Mouse (Mus musculus) intestine, embryonic 16.5 days (tissue): ENCODE measurements around the gene Pdzd7. TPM values are rescaled to one million over a fixed set of nuclear protein-coding genes. Genes with fewer than 3 reads are reported as not detected.

Source experiments
- ATAC-seq: fragments of 200-750 bp; cut with Nextera tagmentation; 2 replicates; pipeline ENCODE4 v1.8.0; 2017; ENCODE audit warnings: moderate TSS enrichment, moderate library complexity
- H3K27ac ChIP-seq: fragments of 300-500 bp; sonication (generic); 2 replicates; pipeline ENCODE4 v1.5.1; 2014; ENCODE audit warnings: mild to moderate bottlenecking, low read length
- H3K27me3 ChIP-seq: fragments of 300-500 bp; sonication (generic); replicated peaks from 2 replicates; pipeline ENCODE4 v1.6.1; 2014; ENCODE audit warnings: low read length, control low read depth, mixed read lengths; ENCODE audit not compliant: control insufficient read depth, insufficient read depth
- H3K36me3 ChIP-seq: fragments of 300-500 bp; sonication (generic); 2 replicates; pipeline ENCODE4 v1.6.1; 2014; ENCODE audit warnings: low read length, control low read depth; ENCODE audit not compliant: control insufficient read depth, insufficient read depth
- H3K4me1 ChIP-seq: fragments of 300-500 bp; sonication (generic); 2 replicates; pipeline ENCODE4 v1.6.1; 2014; ENCODE audit warnings: low read length, control low read depth, mixed read lengths; ENCODE audit not compliant: control insufficient read depth, insufficient read depth
- H3K4me2 ChIP-seq: fragments of 300-500 bp; sonication (generic); 2 replicates; pipeline ENCODE4 v1.6.1; 2014; ENCODE audit warnings: low read depth, low read length, control low read depth
- H3K4me3 ChIP-seq: fragments of 300-500 bp; sonication (generic); 2 replicates; pipeline ENCODE4 v1.5.1; 2014; ENCODE audit warnings: mild to moderate bottlenecking, low read length
- H3K9ac ChIP-seq: fragments of 300-500 bp; sonication (generic); 2 replicates; pipeline ENCODE4 v1.6.1; 2014; ENCODE audit warnings: low read depth, low read length
- H3K9me3 ChIP-seq: fragments of 300-500 bp; sonication (generic); 2 replicates; pipeline ENCODE4 v1.6.1; 2016; ENCODE audit warnings: low read length, control low read depth; ENCODE audit not compliant: control insufficient read depth
- WGBS: fragments of 180-500 bp; shearing (Covaris S2); extraction: QIAGEN DNeasy Blood & Tissue Kit; methylation state at CpG from one replicate; pipeline ENCODE4 v1.1.7; 2014; 5-methylcytosine and 5-hydroxymethylcytosine counted together
- polyA plus RNA-seq: library from polyadenylated mRNA; unstranded; fragments of >200 nt; fragmentation: Nextera tagmentation; extraction: Ambion mirVana; gene quantifications from 2 replicates; pipeline ENCODE4 v1.2.1, GENCODE M21; 2015

Pdzd7 gene
- polyA plus RNA-seq, 1 experiment from 2014 or later = 0.43 TPM

- ATAC-seq = no peak
- H3K36me3 ChIP-seq = peaks cover 19% of the 10 kb centered on the region
Measured at GRCm38 (mm10) chr19:45007425-45008191, 37.9 kb downstream of the Pdzd7 start.

GRCm38 (mm10) chr19:45007021-45007420 lies 38.5 kb downstream of the Pdzd7 start:
- 28% methylated on average over 17 of the region's 17 CpGs for WGBS
- Histone ChIP-seq H3K4me3 (peak overlapping the region; percentile 68), H3K36me3 (peaks cover 19% of the 10 kb centered on the region)

More at GRCm38 (mm10) chr19:45007425-45008191, 37.9 kb downstream of the Pdzd7 start:
- peak overlapping the region; percentile 69; the same call in 1 of the 2 replicates for H3K9ac ChIP-seq
- peak overlapping the region; percentile 68 for H3K4me3 ChIP-seq
- peak overlapping the region; percentile 82 for H3K27ac ChIP-seq
- peak overlapping the region; percentile 88 for H3K4me2 ChIP-seq
- 82% methylated on average over 20 of the region's 20 CpGs for WGBS
- no peaks in the 10 kb centered on the region for H3K27me3 ChIP-seq
- no peaks in the 10 kb centered on the region for H3K9me3 ChIP-seq
- peaks cover 19% of the 10 kb centered on the region for H3K4me1 ChIP-seq

GRCm38 (mm10) chr19:45005957-45006712 lies 39.4 kb downstream of the Pdzd7 start, which contains the start of gene Mrpl43:
Gene Mrpl43 (minus strand): TSS chr19:45006442.
- H3K4me2 ChIP-seq = peak within 1 kb of the TSS; percentile 88
- H3K36me3 ChIP-seq = peaks cover 23% of the 10 kb centered on the region
- peak within 1 kb of the TSS; percentile 69 for H3K9ac ChIP-seq
- no peaks in the 10 kb centered on the region for H3K9me3 ChIP-seq
- H3K27ac ChIP-seq = peak within 1 kb of the TSS; percentile 82
- ATAC-seq = peak; percentile 92
- peak within 1 kb of the TSS; percentile 68 for H3K4me3 ChIP-seq
- under 1% methylated on average over 82 of the region's 82 CpGs for WGBS
- H3K27me3 ChIP-seq = no peaks in the 10 kb centered on the region
- peaks cover 19% of the 10 kb centered on the region for H3K4me1 ChIP-seq

More at GRCm38 (mm10) chr19:45007021-45007420, 38.5 kb downstream of the Pdzd7 start:
- Histone ChIP-seq H3K27me3 (no peaks in the 10 kb centered on the region), H3K4me2 (peak overlapping the region; percentile 88), H3K4me1 (peaks cover 19% of the 10 kb centered on the region), H3K9ac (peak overlapping the region; percentile 69), H3K9me3 (no peaks in the 10 kb centered on the region), H3K27ac (peak overlapping the region; percentile 82)
- ATAC-seq = no peak

- Histone ChIP-seq H3K9me3 (no peaks in the 10 kb centered on the region), H3K4me3 (peak within 1 kb of the TSS; percentile 68), H3K27ac (peak within 1 kb of the TSS; percentile 82), H3K4me2 (peak within 1 kb of the TSS; percentile 88), H3K4me1 (peaks cover 19% of the 10 kb centered on the region), H3K9ac (peak within 1 kb of the TSS; percentile 69), H3K27me3 (no peaks in the 10 kb centered on the region), H3K36me3 (peaks cover 19% of the 10 kb centered on the region)
- WGBS = 10% methylated on average over 16 of the region's 16 CpGs
- ATAC-seq = peak; percentile 30
Measured at GRCm38 (mm10) chr19:45005444-45005843, 40.1 kb downstream of the Pdzd7 start, which contains the start of gene Twnk. Gene Twnk (plus strand): TSS chr19:45005663.

- Histone ChIP-seq H3K4me3 (no peak overlapping the region), H3K9ac (no peak overlapping the region), H3K4me2 (no peak overlapping the region), H3K9me3 (no peaks in the 10 kb centered on the region), H3K4me1 (peaks cover 19% of the 10 kb centered on the region), H3K27me3 (no peaks in the 10 kb centered on the region), H3K36me3 (peaks cover 12% of the 10 kb centered on the region; the same call in 1 of the 2 replicates), H3K27ac (no peak overlapping the region)
- no peak for ATAC-seq
- WGBS = 81% methylated on average over 7 of the region's 7 CpGs
Measured at GRCm38 (mm10) chr19:45003740-45004516, 41.6 kb downstream of the Pdzd7 start.

GRCm38 (mm10) chr19:45002301-45002700 lies 43.2 kb downstream of the Pdzd7 start:
- Histone ChIP-seq H3K9ac (no peak overlapping the region), H3K27ac (no peak overlapping the region), H3K27me3 (no peaks in the 10 kb centered on the region), H3K4me2 (no peak overlapping the region), H3K4me3 (no peak overlapping the region), H3K36me3 (peaks cover 24% of the 10 kb centered on the region), H3K9me3 (no peaks in the 10 kb centered on the region), H3K4me1 (peaks cover 13% of the 10 kb centered on the region)
- WGBS = 57% methylated on average over 3 of the region's 3 CpGs
- no peak for ATAC-seq

GRCm38 (mm10) chr19:44999647-45000046 lies 45.9 kb downstream of the Pdzd7 start:
- no peak for ATAC-seq
- Histone ChIP-seq H3K4me2 (no peak overlapping the region), H3K9ac (no peak overlapping the region), H3K4me3 (no peak overlapping the region), H3K4me1 (no peaks in the 10 kb centered on the region), H3K9me3 (no peaks in the 10 kb centered on the region), H3K27ac (no peak overlapping the region), H3K27me3 (no peaks in the 10 kb centered on the region), H3K36me3 (peaks cover 24% of the 10 kb centered on the region)
- 87% methylated on average over 8 of the region's 8 CpGs for WGBS

GRCm38 (mm10) chr19:44997786-44998185 lies 47.7 kb downstream of the Pdzd7 start:
- H3K27ac ChIP-seq = no peak overlapping the region
- H3K4me2 ChIP-seq = no peak overlapping the region
- 84% methylated on average over 11 of the region's 11 CpGs for WGBS
- no peaks in the 10 kb centered on the region for H3K27me3 ChIP-seq
- H3K9ac ChIP-seq = no peak overlapping the region
- H3K36me3 ChIP-seq = peaks cover 17% of the 10 kb centered on the region; the same call in 1 of the 2 replicates
- H3K9me3 ChIP-seq = no peaks in the 10 kb centered on the region
- no peak overlapping the region for H3K4me3 ChIP-seq
- ATAC-seq = no peak
- H3K4me1 ChIP-seq = no peaks in the 10 kb centered on the region
